Mouse (Mus musculus): ENCODE data around the gene Eif2b2.

The Eif2b2 gene

DNA sequence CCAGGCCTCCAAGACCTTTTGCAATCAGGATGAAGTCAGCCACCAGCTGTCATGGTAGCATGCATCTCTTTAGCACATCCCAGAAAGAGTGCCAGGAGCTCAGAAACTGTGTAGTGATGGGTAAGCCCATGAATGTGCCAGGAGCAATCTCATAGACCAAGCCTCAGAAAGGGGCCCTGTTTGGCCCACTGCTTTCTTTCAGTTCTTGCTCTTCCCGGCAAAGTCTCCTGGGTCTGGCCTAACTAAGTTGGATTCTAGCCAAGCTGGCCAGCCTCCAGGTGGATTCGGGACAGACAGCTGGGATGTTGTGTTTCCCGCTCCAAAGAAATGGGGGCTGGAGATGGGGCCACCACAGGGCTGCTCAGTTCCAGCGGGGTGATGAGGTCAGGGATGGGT, 24.7 kb upstream of the Eif2b2 start:
- DNase-seq, result peak; percentile 83 to 92

DNA sequence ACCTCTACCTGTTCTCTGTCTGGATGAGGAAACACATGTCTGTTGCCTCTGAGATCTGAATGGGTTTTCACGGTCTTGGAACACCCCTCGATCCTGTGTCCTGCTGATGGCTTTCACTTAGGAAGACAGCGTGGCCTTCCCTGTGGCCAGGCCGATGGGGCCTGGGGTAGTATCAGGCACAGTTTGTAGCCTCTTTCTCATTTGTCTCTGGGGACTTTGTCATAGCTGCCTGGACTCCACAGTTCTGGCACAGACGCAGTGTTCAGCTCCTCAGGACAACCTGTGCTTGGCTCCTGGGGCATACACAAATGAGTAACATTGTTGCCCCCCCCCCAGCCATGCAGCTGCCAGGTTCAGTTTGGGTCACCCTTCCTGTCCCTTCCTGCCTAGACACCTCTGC, 24.2 kb upstream of the Eif2b2 start:
- DNase-seq, result no peak

DNA sequence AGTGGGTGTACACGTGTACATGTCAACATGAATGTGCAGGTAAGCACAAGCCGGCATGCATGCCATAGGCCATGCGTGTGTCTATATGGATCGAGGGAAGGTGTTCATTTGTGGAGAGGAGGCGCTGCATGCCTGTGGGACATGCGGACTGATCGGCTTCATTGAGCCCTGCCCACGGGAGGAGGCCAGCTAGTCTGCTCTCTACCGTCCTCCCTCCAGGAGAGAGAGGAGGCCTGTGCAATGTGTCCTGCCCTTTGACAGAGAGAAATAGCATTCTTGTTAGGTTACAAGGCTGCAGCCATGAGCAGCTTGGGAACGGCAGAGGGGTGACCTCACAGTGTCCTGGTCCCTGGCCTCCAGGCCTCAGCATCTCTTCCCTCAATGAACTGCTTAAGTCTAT, 23.1 kb upstream of the Eif2b2 start:
- no peak for DNase-seq

DNA sequence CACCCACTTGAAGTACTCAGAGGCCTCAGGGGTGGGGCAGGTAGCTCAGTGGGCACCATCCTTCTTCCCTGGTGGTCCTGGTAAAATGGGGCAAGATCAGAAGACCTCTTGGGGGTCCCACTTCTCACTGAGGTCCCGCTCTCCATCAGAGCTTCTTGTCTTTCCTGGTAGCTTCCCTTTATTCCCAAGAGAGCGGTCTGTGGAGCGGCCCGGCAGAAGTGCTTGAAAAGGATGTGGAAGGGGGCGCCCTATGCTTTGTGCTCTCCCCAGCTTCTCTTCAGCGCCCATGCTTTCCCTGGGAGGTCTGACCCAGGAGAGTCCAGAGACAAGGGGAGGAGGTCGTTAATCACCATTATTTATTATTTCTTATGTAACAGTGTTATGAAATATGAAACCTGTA, 21.9 kb upstream of the Eif2b2 start:
- no peak for DNase-seq

DNA sequence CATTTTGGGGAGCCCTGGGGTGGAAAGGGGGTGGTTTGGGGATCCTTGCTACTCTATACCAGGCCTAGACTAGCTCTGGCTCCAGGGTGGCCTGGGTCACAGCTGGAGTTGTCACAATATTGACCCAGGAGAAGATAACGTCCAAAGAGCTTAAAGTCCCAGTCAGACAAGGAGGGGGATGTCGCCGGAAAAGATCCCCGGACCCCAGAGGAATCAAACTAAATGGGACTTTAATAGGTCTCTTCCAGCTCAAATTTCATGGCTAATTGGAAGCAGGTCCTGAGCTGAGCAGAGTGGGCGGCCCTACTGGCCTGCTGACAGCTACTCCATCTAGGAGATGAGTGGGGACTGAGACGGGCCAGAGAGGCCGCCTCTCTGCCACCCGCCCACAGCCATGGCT, 21.3 kb upstream of the Eif2b2 start:
- DNase-seq, result no peak

DNA sequence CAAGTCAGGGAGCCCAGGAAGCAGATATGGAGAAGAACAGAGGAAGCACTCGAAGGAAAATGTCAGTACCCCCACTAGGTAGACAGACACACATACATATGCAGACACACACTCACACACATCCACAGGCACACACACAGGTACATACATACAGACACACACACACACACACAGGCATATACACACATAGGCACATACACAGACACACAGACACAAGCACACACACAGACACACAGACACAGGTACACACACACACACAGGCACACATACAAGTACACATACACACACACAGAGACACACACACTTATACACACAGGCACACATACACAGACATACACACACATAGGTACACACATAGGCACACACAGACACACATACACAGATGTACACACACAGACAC, 19.3 kb upstream of the Eif2b2 start:
- DNase-seq, result no peak

DNA sequence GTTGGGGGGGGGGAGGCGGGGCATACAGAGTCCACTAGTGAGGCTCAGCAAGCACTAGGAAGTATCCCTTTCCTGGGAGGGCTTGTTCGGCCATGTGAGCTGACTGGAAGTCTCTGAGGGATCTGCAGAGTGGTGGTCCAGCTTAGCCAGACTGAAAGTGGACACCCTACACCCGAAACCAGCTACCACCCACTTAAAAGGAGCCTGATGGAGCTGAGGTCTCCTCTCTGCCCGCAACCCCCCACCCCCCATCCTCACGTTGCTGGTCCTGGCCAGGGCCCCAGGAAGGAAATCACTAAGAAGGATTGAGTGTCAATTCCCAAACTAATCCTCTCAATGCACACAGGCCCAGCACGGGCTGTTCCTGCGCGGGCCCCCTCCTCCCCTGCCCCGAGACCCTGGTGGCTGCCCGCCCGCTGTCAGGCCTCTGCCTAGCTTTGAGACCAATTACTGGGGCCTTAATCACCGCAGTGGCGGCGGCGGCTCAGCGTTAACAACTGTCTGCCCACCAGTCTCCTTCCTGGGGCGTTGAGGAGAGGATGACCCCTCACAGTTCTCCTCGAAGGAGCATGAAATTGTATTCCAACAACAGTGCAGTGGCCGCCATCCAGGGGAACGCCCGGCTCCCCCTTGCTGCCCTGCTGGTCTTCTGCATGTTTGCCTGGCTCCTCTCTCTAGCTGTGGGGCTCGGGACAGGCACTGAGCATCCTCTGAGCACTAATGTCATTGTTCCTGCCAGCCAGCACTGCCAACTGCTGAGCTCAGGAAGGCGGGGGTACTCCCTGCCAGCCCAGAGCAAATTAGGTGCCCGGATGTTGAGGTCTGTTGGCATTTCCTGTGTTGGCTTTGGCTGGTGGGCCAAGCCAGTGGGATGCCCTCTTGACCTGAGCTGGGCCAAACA, 18.1 kb upstream of the Eif2b2 start:
- peak in 1 of 2 experiments; percentile 44 for DNase-seq

DNA sequence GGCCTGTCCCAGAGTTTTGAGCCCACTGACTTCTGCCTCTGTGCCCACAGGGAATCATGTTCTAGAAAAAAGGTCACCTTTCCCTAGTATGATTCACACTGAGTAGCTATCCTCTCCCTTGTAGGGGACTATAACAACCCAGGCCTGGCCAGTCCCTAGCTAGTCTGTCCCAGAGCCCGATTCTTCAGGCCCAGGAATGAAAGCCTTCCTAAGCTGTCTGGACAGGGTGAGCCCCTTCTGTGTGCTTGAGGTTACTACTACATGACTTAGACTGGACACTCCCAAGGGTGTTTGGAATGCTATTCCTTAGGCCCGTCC, 17.5 kb upstream of the Eif2b2 start:
- DNase-seq, result no peak

DNA sequence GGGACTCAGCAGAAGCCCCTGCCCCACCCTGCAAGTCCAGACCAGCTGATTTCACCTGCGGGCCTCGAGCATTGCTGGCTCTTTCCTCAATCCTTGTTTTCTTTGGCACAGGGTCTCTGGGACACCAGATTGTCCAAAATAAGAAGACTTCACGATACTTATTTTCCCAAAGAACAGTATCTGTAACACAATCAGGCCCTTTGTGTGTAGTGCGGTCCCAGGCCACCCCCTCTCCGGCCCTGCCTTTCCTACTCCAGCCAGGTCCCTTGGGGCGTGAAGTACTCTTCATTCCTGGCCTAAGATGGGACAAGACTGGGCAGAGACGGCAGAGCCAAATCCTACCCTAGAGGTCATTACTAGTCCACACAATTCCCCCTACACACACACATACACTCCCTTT, 17.1 kb upstream of the Eif2b2 start:
- no peak for DNase-seq

DNA sequence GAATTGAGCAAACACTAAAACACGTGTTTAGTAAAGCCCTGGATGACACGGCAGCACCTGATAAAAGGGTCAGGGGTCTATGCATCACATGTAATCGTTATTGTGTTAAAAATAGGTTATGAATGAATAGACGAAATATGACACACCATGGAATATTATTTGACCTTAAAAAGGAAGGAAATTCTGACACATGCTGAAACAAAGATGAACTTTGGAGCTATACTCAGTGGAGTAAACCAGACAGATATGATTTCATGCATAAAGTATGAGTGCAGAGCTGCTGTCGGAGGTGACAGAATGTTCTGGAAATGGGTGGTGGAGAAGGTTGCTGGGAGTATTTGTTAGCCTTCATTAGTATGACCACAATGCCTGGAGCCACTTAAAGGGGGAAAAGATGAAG, 15.6 kb upstream of the Eif2b2 start:
- no peak for DNase-seq

DNA sequence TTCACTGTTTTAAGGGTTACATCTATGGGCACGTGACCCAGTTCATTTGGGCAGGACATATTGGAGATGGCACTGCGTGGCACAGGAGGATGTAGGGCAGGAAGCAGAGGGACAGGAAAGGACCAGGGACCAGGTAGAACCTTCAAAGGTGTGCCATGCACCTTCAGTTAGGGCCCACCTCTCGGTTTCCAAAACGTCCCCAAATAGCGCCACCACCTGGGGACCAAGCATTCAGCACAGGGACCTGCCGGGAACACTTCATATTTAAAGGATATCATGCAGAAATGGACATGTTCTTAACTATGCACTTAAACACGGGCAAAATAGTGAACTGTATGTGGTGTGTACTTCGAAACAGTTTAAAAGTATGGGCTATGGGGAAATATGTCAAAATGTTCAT, 15.2 kb upstream of the Eif2b2 start:
- no peak for DNase-seq

DNA sequence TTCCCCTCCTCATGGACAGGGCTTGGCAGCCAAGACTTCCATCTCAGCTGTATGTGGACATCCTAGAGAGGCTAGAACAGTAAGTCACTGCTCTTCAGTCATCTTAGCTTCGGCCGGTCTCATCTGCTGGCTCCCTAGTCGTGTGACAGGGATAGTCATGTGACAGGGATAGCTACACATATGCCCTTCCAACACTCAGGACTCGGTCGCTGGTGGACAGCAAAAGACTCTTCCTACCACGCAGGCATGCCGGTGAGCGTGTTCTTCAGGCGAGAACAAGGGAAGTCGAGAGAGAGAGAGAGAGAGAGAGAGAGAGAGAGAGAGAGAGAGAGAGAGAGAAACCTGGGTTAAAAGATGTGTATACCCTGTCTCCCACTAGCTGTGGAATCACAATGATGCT, 13.9 kb upstream of the Eif2b2 start:
- no peak for DNase-seq

DNA sequence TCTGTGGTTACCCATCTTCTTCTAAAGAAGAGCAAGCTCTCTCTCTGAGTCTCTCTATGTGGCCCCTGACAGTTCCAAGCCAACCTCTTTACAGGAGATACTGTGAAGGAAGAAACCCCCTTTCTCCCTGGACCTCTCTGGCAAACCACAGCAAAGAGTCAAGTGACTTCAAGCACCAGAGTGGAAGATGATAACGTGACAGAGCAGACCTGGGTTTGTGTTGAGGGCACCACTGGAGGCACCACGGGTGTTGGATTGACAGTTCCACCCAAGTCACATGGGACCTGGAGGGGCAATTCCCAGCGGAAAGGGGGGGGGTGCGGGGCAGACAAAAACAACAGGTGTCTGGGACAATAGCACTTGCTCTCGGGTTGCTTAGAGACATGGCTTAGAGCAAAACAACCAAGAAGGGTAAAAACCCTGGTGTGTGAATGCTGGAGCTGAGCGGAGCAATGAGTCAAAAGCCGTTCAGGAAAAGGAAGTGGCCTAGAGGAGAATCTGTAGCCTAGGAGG, 10.5 kb upstream of the Eif2b2 start:
- no peak for DNase-seq

DNA sequence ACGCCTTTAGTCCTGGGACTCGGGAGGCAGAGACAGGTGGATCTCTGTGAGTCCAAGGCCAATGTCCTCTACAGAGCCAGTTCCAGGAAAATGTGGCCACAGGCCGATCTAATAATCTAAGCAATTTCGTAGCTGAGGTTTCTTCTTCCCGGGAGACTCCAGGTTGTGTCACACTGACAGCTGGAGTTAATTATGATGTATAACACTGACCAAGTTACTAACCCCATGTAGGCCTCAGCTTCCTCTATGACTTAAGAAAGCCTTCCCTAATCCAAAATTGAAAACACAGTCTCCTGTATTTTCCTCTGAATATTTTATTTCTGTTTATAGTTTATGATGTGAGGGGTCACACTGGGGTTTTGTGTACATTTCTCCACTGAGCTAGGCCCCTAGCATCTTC, 4.2 kb upstream of the Eif2b2 start:
- DNase-seq, result no peak

DNA sequence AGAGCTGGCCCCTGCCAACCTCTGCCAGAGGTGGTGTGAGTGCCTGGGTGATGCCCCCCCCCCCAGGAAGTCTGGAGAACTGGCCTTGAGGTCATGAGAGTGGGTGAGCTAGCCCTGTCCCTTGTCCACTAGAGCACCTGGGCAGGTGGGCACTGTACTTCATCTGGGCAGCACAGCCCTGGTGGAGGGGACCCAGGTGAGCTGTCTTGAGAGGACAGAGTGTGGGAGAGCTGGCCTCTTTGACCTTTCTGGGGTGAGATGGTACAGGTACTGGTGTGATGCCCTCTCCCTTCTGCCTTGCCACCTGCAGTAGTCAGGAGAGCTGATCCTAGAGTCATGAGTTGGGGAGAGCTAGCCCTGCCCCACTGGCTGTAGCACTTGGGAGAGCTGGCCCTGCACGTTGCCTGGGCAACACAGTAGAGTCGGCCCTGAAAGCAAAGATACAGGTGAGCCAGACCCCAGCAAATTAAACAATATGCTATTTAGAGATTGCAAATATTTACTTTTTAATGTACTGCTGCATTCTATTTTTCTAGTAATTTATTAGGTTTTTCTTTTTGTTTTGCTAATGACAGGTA, 1.5 kb upstream of the Eif2b2 start:
- DNase-seq, result no peak

DNA sequence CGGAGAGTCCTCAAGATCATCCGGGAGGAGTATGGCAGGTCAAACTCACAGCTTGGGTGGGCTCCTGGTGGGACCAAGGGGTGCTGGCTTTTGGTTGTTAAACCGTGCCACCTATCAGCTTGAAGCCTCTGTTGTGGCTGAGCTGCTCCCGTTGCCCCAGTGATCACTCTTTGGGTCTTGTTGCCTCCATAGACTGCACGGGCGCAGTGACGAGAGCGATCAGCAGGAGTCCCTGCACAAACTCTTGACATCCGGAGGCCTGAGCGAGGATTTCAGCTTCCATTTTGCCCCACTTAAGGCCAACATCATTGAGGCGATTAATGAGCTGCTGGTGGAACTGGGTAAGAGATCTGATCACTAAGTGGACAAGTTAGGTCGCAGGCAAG, 617 bp downstream of the Eif2b2 start:
- DNase-seq, result no peak

DNA sequence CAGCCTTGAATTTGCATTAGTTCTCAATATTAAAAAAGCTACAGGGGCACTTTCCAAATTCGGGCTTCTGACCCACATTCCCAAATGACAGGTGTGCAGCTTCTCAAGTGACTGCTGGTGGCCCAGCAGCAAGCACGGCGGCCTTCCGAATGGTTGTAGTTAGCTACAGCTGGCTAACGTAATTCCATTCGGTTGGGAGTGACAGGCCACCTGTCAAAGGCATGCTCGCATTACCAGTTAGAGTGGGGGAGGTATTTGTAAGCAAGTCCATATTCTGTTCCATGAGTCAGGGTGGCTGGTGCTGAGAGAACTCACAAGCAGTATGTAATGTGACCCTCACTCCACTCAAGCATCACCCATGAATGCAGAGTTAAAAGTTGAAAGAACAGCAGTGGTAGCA, 7.9 kb downstream of the Eif2b2 start:
- DNase-seq, result peak in 1 of 2 experiments; percentile 27

DNA sequence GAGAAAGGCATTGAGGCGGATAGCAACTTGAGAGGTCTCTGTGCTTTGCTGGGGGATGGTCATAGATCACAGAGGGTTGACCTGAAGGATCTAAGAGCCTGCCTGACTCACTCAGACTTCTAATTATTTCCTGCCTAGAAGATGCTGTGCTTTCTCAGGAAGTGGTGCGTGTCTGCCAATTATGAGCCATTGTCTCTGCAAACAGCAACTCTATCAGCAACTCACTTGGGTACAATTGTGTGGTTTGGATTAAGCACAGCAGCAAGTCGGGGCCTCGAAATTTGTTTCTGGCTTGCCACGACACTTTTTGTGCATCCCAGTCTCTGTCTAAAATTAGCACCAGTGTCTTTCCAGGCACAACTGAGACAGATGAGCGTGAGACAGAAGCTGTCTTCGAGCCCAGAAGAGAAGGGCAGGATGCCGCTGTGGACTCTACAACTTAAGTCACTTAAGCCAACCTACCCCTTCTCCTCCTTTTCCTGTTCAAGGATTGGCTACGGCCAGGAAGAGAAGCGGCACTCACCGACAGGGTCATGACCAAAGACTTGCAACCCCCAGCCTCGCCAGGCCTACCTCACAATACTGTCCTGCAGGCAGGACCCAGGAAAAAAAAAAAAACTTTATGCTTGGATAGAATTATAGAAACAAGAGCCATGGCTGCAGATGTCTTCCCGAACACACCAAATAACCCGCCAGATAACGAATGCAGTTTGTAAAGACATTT, 8.8 kb downstream of the Eif2b2 start:
- DNase-seq, result peak in 1 of 2 experiments; percentile 36

DNA sequence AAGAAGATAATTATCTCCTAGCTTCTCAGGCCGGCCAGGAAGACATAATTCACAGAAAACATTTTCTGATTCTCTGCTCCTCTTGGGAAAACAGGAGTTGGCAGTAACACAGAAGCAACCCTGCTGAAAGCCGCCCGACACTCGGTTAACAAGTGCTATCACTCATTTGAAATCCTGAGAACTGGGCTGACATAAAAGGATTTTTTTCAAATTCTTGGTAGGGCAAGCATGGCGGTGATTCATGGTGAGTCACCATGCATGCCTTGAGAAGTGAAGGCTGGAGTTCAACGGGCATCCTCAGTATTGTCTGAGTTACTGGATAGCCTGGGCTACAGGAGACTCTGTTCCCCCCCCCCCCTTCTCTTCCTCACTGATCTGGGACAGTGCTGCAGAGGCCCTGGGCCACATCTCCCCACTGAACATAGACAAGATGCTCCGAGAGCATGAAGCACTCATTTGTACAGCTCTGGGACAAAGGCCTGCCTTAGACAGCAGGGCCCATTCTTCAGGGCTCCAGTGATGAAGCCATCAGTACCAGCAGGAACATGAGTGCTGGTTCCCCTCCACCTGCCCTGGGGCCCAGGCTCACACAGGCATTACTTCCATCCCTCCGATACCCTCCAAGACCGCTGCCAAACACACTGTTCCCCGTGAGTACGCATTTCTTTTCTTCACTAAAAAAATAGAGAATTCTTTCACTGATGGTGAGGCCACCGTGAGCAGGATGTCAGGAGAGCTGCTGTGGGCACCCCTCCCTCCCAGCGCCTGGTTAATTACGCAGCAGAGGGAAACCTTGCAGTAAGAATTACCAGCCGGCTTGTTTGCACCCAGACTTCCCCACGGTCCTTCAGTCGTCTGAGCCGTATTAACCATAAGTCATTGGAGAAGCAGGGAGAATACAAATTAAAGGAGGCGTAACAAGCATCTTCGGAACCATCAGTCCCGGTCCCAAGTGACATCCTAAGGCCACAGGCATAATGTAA, 14.4 kb downstream of the Eif2b2 start:
- DNase-seq, result no peak

DNA sequence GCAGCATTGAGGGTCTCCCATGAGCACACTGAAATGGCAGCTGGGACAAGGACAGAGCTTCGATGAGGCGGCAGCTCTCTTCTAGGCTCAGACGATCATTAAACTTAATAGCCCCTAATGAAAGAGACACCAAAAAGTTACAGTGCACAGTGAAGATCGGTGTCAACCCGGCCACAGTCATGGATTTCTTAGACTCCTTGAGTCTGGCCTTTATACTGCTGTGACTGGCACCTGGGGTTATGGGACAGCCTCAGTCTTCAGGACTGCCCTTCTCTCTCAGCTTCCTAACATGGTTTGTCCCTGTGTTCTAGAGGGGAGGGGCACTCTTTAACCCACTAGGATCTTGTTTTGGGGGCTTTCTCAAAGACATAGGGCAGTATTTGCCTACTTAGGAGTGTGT, 18.3 kb downstream of the Eif2b2 start:
- no peak for DNase-seq

DNA sequence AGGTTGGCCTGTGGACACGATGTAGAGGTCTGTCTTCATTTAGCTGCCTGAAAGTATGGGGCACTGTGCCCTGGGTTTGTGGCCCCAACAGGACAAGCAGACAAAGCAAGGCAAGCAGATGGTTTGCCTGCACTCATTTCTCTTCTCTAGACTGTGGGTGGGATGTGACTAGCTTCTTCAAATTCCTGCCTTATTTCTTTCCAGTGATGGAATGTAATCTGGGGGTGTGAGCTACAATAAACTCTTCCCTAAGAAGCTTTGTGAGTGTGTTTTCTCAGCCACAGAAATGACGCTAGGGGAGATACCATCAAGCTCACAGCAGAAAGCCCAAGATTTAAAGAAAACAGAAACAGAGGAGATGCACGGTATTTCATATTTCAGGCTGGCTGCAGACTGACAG, 32.8 kb downstream of the Eif2b2 start:
- no peak for DNase-seq

DNA sequence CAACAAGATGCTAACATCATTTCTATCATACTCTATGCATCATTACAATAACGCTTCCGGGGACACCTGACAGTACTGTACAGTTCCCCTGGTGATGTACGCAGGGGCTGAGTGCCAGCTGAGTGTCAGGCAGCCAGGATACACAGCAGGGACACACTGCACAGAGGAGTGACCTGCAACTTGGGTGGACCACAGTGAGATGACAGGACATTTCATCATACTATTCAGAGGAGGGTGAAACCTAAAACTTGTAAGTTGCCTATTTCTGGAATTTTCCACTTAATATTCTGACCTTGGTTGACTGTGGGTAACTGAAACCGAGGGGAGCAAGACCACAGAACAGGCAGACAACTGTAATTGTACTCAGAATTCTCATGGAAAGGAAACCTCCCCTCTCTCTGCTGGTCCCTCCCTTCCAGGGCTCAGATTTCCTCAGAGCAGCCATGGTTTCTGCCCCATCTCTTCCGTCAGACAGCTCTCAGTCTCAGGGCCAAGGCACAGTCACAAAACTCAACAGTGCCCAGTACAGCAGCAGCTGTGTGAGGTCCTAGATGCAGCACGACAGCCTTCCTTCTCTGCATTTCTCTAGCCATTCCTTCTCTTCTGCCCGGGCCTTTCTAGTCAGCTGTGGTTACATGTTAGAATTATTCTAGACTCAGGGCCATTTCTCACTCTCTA, 36.9 kb downstream of the Eif2b2 start:
- no peak for DNase-seq
